ENCODE assay signal across 7 mouse cellular contexts in the genomic region with DNA sequence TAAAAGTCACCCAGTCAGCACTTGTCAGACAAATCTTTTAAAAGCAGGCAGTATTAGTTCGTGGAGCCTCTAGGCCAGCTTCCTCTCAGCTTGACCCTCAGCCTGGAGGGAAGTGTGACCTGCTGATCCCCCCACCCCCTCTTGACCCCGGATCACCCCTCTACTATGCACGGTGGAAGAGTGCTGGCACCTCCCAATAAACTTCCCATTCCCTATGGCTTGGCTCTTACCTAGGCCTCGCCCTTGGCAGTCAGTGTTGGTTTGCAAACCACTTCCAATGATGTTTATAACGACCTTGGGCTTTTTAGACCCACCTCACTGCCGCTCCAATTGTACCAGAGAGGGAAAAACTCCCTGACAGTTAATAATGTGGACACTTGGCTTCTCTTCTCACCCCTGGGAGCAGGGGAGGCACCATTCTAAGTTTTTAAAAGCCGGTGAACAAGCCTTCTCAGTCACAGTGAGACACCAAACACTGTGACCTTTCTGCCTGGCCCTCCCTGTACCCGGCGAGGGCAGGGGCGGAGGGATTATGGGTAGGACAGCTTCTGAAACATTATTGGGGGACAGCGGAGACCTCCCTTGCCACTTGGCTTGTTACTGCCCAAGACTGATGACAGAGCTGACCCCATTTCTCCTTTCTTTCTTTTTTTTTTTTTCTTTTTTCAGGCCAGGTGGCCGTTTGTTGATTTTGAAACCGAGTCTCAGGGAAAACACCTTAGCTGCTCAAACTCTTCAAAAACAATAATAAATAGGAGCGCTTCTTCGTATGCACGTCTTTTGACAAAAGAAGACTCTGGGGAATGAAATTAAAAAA.
DNase-seq lines count a peak whose midpoint lies in the region; ATAC-seq lines count a peak whose summit lies in the region.

No protein-coding gene starts in this region.

- peak overlapping the region; percentile 13; the same call in 1 of the 2 replicates for H3K4me2 ChIP-seq in lung, embryonic 16.5 days (ENCODE audit: low read depth, low read length)
- peak overlapping the region; percentile 22; the same call in 1 of the 2 replicates for H3K4me2 ChIP-seq in limb, embryonic 11.5 days (ENCODE audit: low read depth, severe bottlenecking)
- H3K4me2 ChIP-seq in stomach, embryonic 14.5 days (replicated peaks; ENCODE audit: low read depth, low read length), result no peak overlapping the region

- 0 out of 2 replicates have a peak overlapping the region, but pooled peaks have one; percentile 19 for H3K9ac ChIP-seq in lung, embryonic 16.5 days (ENCODE audit: low read length)
- no peak overlapping the region for H3K9ac ChIP-seq in limb, embryonic 11.5 days (ENCODE audit: low read length)
- no peak overlapping the region for H3K9ac ChIP-seq in stomach, embryonic 14.5 days (replicated peaks; ENCODE audit: low read depth, low read length)

- peak overlapping the region; percentile 21 for H3K27ac ChIP-seq in lung, embryonic 16.5 days (ENCODE audit: low read length)
- peak overlapping the region; percentile 86 for H3K27ac ChIP-seq in embryonic facial prominence, embryonic 10.5 days (replicated peaks)
- H3K27ac ChIP-seq in limb, embryonic 11.5 days (replicated peaks; ENCODE audit: low read depth, low read length), result peak overlapping the region; percentile 5; the same call in 1 of the 2 replicates
- H3K27ac ChIP-seq in stomach, embryonic 14.5 days (ENCODE audit: low read length), result peak overlapping the region; percentile 74

- H3K4me3 ChIP-seq in lung, embryonic 16.5 days (ENCODE audit: low read length), result no peak overlapping the region
- peak overlapping the region; percentile 42 for H3K4me3 ChIP-seq in embryonic facial prominence, embryonic 10.5 days
- no peak overlapping the region for H3K4me3 ChIP-seq in limb, embryonic 11.5 days (ENCODE audit: low read depth, low read length)
- no peak overlapping the region for H3K4me3 ChIP-seq in stomach, embryonic 14.5 days (ENCODE audit: low read depth, low read length)

- H3K27me3 ChIP-seq in lung, embryonic 16.5 days (ENCODE audit: control insufficient read depth, insufficient read depth, low read depth, low read length), result no peaks in the 10 kb centered on the region
- no peaks in the 10 kb centered on the region for H3K27me3 ChIP-seq in embryonic facial prominence, embryonic 10.5 days (replicated peaks; ENCODE audit: low read depth, poor library complexity, severe bottlenecking)
- no peaks in the 10 kb centered on the region for H3K27me3 ChIP-seq in limb, embryonic 11.5 days (ENCODE audit: control insufficient read depth, insufficient read depth, low read length)
- H3K27me3 ChIP-seq in stomach, embryonic 14.5 days (ENCODE audit: control insufficient read depth, insufficient read depth, low read length), result no peaks in the 10 kb centered on the region

- DNase-seq in lung, adult 18-20 months, result no peak
- DNase-seq in embryonic facial prominence, embryonic 10.5 days (ENCODE audit: low spot score), result peak; percentile 45
- DNase-seq in limb, embryonic 11.5 days (ENCODE audit: low spot score), result no peak
- no peak for DNase-seq in gastrocnemius, adult 18-20 months (ENCODE audit: low spot score)
- no peak for DNase-seq in kidney, adult 11 months

- peaks cover 19% of the 10 kb centered on the region for H3K4me1 ChIP-seq in lung, embryonic 16.5 days (replicated peaks; ENCODE audit: control insufficient read depth, insufficient read depth, low read length)
- H3K4me1 ChIP-seq in embryonic facial prominence, embryonic 10.5 days, result peaks cover 37% of the 10 kb centered on the region
- H3K4me1 ChIP-seq in limb, embryonic 11.5 days (ENCODE audit: control insufficient read depth, insufficient read depth, low read length), result peaks cover 11% of the 10 kb centered on the region; the same call in 1 of the 2 replicates
- peaks cover 16% of the 10 kb centered on the region for H3K4me1 ChIP-seq in stomach, embryonic 14.5 days (ENCODE audit: control insufficient read depth, insufficient read depth, low read length)

- no peaks in the 10 kb centered on the region for H3K36me3 ChIP-seq in lung, embryonic 16.5 days (ENCODE audit: control insufficient read depth, insufficient read depth, low read length)
- H3K36me3 ChIP-seq in embryonic facial prominence, embryonic 10.5 days (replicated peaks), result no peaks in the 10 kb centered on the region
- H3K36me3 ChIP-seq in limb, embryonic 11.5 days (ENCODE audit: control insufficient read depth, insufficient read depth, low read length), result no peaks in the 10 kb centered on the region
- H3K36me3 ChIP-seq in stomach, embryonic 14.5 days (ENCODE audit: control insufficient read depth, insufficient read depth, low read length), result no peaks in the 10 kb centered on the region

- ATAC-seq in lung, embryonic 16.5 days (ENCODE audit: low read depth), result peak; percentile 10; the same call in 1 of the 2 replicates
- 0 out of 2 replicates have a peak, but pooled peaks have one; percentile 8 for ATAC-seq in limb, embryonic 11.5 days (ENCODE audit: insufficient number of reproducible peaks, low FRiP score, low TSS enrichment, low read depth)
- no peak for ATAC-seq in stomach, embryonic 14.5 days (ENCODE audit: insufficient number of reproducible peaks, insufficient read depth, low FRiP score, low read depth)

- no peaks in the 10 kb centered on the region for H3K9me3 ChIP-seq in lung, embryonic 16.5 days (ENCODE audit: control insufficient read depth, low read length)
- H3K9me3 ChIP-seq in embryonic facial prominence, embryonic 10.5 days, result no peaks in the 10 kb centered on the region
- H3K9me3 ChIP-seq in limb, embryonic 11.5 days (ENCODE audit: control insufficient read depth, low read length), result no peaks in the 10 kb centered on the region
- H3K9me3 ChIP-seq in stomach, embryonic 14.5 days (ENCODE audit: control insufficient read depth, low read depth, low read length), result no peaks in the 10 kb centered on the region

- WGBS in lung, embryonic 16.5 days, result 44% methylated on average over 16 of the region's 16 CpGs
- 9% methylated on average over 16 of the region's 16 CpGs for WGBS in embryonic facial prominence, embryonic 10.5 days
- 26% methylated on average over 16 of the region's 16 CpGs for WGBS in limb, embryonic 11.5 days
- WGBS in stomach, embryonic 14.5 days, result 28% methylated on average over 16 of the region's 16 CpGs

Comparison
In these comparisons a context has a peak if more than half of its experiments do, and no peak if none do; other contexts are left out.
1. H3K27ac ChIP-seq: peak in every context shown above with its lines; median percentile 86 in embryonic facial prominence, embryonic 10.5 days; 74 in stomach, embryonic 14.5 days; 21 in lung, embryonic 16.5 days; 5 in limb, embryonic 11.5 days.